8 mouse cellular contexts compared by ENCODE assay signal in the genomic region with DNA sequence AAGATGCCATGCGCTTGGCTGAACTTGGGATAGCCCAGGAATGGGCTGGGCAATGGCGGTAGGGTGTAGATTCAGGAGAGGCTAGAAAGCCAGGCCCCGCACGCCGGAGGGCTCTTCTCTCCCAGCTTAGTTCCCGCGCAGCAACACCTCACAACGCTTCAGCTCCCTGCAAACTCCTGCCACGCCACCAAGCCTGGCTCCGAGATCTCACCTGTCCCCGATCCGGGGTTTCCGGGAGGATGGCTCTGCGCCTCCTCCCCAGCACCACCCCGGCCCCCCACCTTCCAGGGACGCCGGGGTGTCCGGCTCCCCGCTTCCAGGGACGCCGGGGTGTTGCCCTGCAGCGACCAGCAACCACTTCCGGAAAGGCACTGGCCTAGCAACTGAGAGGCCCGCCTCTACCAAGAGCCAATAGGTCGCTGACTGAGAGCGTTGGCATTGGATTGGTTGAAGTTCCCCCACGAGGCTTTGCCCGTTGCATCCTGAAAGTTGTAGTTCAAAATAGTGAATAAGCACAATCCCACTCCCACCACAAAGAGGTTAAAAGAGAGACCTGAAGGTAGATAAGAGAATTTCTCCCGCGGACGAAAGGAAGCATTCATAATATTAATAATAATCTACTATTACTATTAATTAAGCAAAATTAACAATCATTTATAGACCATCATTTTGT. TPM values are rescaled to one million over a fixed set of nuclear protein-coding genes. Genes with fewer than 3 reads are reported as not detected.
DNase-seq lines count a peak whose midpoint lies in the region; ATAC-seq and TF ChIP-seq lines count a peak whose summit lies in the region.

TSS of gene Cep164 (minus strand) at position 401 of the 673 bp plus-strand sequence.

- peaks cover 3% of the 10 kb centered on the region; the same call in 1 of the 2 replicates for H3K9me3 ChIP-seq in G1E (replicated peaks)
- no peaks in the 10 kb centered on the region for H3K9me3 ChIP-seq in forebrain, embryonic 16.5 days (ENCODE audit: control insufficient read depth, low read length)
- H3K9me3 ChIP-seq in lung, embryonic 14.5 days (ENCODE audit: low read depth, low read length): no peaks in the 10 kb centered on the region

- peak within 1 kb of the TSS; percentile 67 for H3K27ac ChIP-seq in forebrain, embryonic 16.5 days (ENCODE audit: low read length)
- peak within 1 kb of the TSS; percentile 76 for H3K27ac ChIP-seq in layer of hippocampus, adult 2 months
- peak within 1 kb of the TSS; percentile 76 for H3K27ac ChIP-seq in lung, embryonic 14.5 days (ENCODE audit: low read depth)
- no peak within 1 kb of the TSS for H3K27ac ChIP-seq in olfactory bulb, adult 2 months (ENCODE audit: insufficient read depth, low read depth, low read length)
- no peak within 1 kb of the TSS for H3K27ac ChIP-seq in thymus, adult 2 months (ENCODE audit: control insufficient read depth, insufficient read depth, low read length)

- no peak for TF ChIP-seq CTCF in G1E (IDR thresholded peaks at IDR 0.05; ENCODE audit: low read depth, low read length)
- TF ChIP-seq CTCF in layer of hippocampus, adult 2 months (conservative IDR thresholded peaks at IDR 0.05): no peak
- TF ChIP-seq CTCF in lung, embryonic 14.5 days (IDR thresholded peaks at IDR 0.05; ENCODE audit: low read depth): no peak
- TF ChIP-seq CTCF in olfactory bulb, adult 2 months (IDR thresholded peaks at IDR 0.05; ENCODE audit: insufficient read depth, low read depth, low read length): no peak
- 0 out of 2 replicates have a peak, but pooled peaks have one; percentile 13 for TF ChIP-seq CTCF in thymus, adult 2 months (IDR thresholded peaks at IDR 0.05; ENCODE audit: borderline replicate concordance, control insufficient read depth, extremely low read depth, insufficient read depth, low read length, poor library complexity)

- intact Hi-C loops in heart, postnatal 36 days (cut with DNase I): no loop called here

- peak; percentile 99 for DNase-seq in G1E (ENCODE audit: low spot score)
- DNase-seq in cerebellum, adult 18-20 months: peak; percentile 85 to 94
- DNase-seq in heart, postnatal 36 days: peak; percentile 81 to 85
- peak; percentile 83 to 93 for DNase-seq in layer of hippocampus, adult 2 months (ENCODE audit: low spot score in 2 of 2)
- peak; percentile 95 for DNase-seq in lung, embryonic 14.5 days
- peak; percentile 88 for DNase-seq in thymus, adult 2 months

- H3K4me1 ChIP-seq in G1E (ENCODE audit: insufficient read depth, low read depth, low read length): peaks cover 28% of the 10 kb centered on the region
- peaks cover 8% of the 10 kb centered on the region for H3K4me1 ChIP-seq in forebrain, embryonic 16.5 days (replicated peaks; ENCODE audit: control insufficient read depth, insufficient read depth, low read length)
- H3K4me1 ChIP-seq in lung, embryonic 14.5 days (ENCODE audit: insufficient read depth): no peaks in the 10 kb centered on the region
- H3K4me1 ChIP-seq in olfactory bulb, adult 2 months (ENCODE audit: control insufficient read depth, insufficient read depth, low read length): peaks cover 3% of the 10 kb centered on the region; the same call in 1 of the 2 replicates
- H3K4me1 ChIP-seq in thymus, adult 2 months (replicated peaks; ENCODE audit: control insufficient read depth, insufficient read depth, low read length): 0 out of 2 replicates have a peak, but pooled peaks cover 2% of the 10 kb centered on the region

- H3K4me2 ChIP-seq in forebrain, embryonic 16.5 days (ENCODE audit: low read length): peak within 1 kb of the TSS; percentile 96
- peak within 1 kb of the TSS; percentile 85 for H3K4me2 ChIP-seq in lung, embryonic 14.5 days

- H3K9ac ChIP-seq in forebrain, embryonic 16.5 days (replicated peaks; ENCODE audit: low read depth, low read length): peak within 1 kb of the TSS; percentile 59
- peak within 1 kb of the TSS; percentile 62 for H3K9ac ChIP-seq in lung, embryonic 14.5 days

- peak; percentile 99 for ATAC-seq in G1E (ENCODE audit: extremely low read depth, insufficient number of reproducible peaks, low FRiP score, poor library complexity, severe bottlenecking)
- ATAC-seq in forebrain, embryonic 16.5 days: peak; percentile 98
- ATAC-seq in lung, embryonic 14.5 days (ENCODE audit: insufficient read depth): peak; percentile 98

- H3K27me3 ChIP-seq in G1E (ENCODE audit: insufficient read depth, low read length): no peaks in the 10 kb centered on the region
- H3K27me3 ChIP-seq in forebrain, embryonic 16.5 days (replicated peaks; ENCODE audit: control insufficient read depth, insufficient read depth, low read length): no peaks in the 10 kb centered on the region
- no peaks in the 10 kb centered on the region for H3K27me3 ChIP-seq in lung, embryonic 14.5 days (ENCODE audit: insufficient read depth, low read length)
- H3K27me3 ChIP-seq in thymus, adult 2 months (ENCODE audit: control insufficient read depth, insufficient read depth, low read length): no peaks in the 10 kb centered on the region

- peaks cover 19% of the 10 kb centered on the region for H3K36me3 ChIP-seq in G1E (replicated peaks)
- H3K36me3 ChIP-seq in forebrain, embryonic 16.5 days (ENCODE audit: control insufficient read depth, insufficient read depth): no peaks in the 10 kb centered on the region
- no peaks in the 10 kb centered on the region for H3K36me3 ChIP-seq in lung, embryonic 14.5 days (ENCODE audit: insufficient read depth)
- H3K36me3 ChIP-seq in thymus, adult 2 months (ENCODE audit: control insufficient read depth, insufficient read depth, low read length): no peaks in the 10 kb centered on the region

- H3K4me3 ChIP-seq in G1E (ENCODE audit: low read depth, low read length): peak within 1 kb of the TSS; percentile 83
- peak within 1 kb of the TSS; percentile 57 for H3K4me3 ChIP-seq in forebrain, embryonic 16.5 days (replicated peaks; ENCODE audit: low read length)
- H3K4me3 ChIP-seq in layer of hippocampus, adult 2 months: peak within 1 kb of the TSS; percentile 65
- H3K4me3 ChIP-seq in lung, embryonic 14.5 days (ENCODE audit: low read depth, low read length): peak within 1 kb of the TSS; percentile 79
- peak within 1 kb of the TSS; percentile 67 for H3K4me3 ChIP-seq in olfactory bulb, adult 2 months (ENCODE audit: insufficient read depth, low read depth, low read length)
- peak within 1 kb of the TSS; percentile 86 for H3K4me3 ChIP-seq in thymus, adult 2 months (ENCODE audit: control insufficient read depth, insufficient read depth, low read length)

- WGBS in forebrain, embryonic 16.5 days: under 1% methylated on average over 31 of the region's 31 CpGs
- under 1% methylated on average over 31 of the region's 31 CpGs for WGBS in lung, embryonic 14.5 days
- under 1% methylated on average over 31 of the region's 31 CpGs for WGBS in olfactory bulb, adult 2 months
- WGBS in thymus, adult 2 months: under 1% methylated on average over 31 of the region's 31 CpGs

- 0 out of 2 replicates have a peak, but pooled peaks have one; percentile 34 for TF ChIP-seq POLR2A in olfactory bulb, adult 2 months (IDR thresholded peaks at IDR 0.05; ENCODE audit: insufficient read depth, low read depth, low read length)
- peak; percentile 36; the same call in 1 of the 2 replicates for TF ChIP-seq POLR2A in thymus, adult 2 months (IDR thresholded peaks at IDR 0.05; ENCODE audit: control insufficient read depth, extremely low read depth, insufficient read depth, low read length, poor library complexity)

RNA-seq across cellular contexts. Expression of gene Cep164, which starts in this region (rescaled TPM):
- total RNA-seq in G1E (2014; fragmentation: Nextera tagmentation) (38.3 and 77.4 TPM in 2 replicates), G1E (2017) (17.1 and 21.9 TPM in 2 replicates)
- 95.3 and 106 TPM in 2 replicates for polyA plus RNA-seq in G1E (2012)
- polyA plus RNA-seq in forebrain, embryonic 16.5 days (2015; fragmentation: Nextera tagmentation; extraction: Ambion mirVana): 11.6 and 17.9 TPM in 2 replicates
- 1 to 10 TPM; 6.8 to 7.6 TPM for total RNA-seq in heart, postnatal 36 days (2021)
- 10 to 100 TPM; 13.6 TPM for total RNA-seq in layer of hippocampus, adult 2 months (2021)
- polyA plus RNA-seq in lung, embryonic 14.5 days (2014; fragmentation: Nextera tagmentation; extraction: Ambion mirVana): 23.2 and 26.9 TPM in 2 replicates
- not detected in 2 replicates for polyA plus RNA-seq in olfactory bulb, adult 2 months (2012; ENCODE audit: insufficient read depth, insufficient read length, low replicate concordance, missing spikeins)
- polyA plus RNA-seq in thymus, adult 2 months (2012; rRNA removed): 32.0 and 35.9 TPM in 2 replicates

Comparison
In these comparisons a context has a peak if more than half of its experiments do, and no peak if none do; other contexts are left out.
1. H3K27ac ChIP-seq: peak in forebrain, embryonic 16.5 days (single experiment), layer of hippocampus, adult 2 months (single experiment) and lung, embryonic 14.5 days (single experiment); none in olfactory bulb, adult 2 months (single experiment) and thymus, adult 2 months (single experiment).
2. Peak in every context shown above with its lines, with median percentiles within 50 percentile points of each other: ATAC-seq, DNase-seq and H3K4me3 ChIP-seq.